Mouse (Mus musculus): Measurements from ENCODE around the gene Pde1c. TPM values are rescaled to one million over a fixed set of nuclear protein-coding genes. Genes with fewer than 3 reads are reported as not detected.

Pde1c gene
- total RNA-seq, 1 experiment from 2014 or later: 0.18 TPM

DNA sequence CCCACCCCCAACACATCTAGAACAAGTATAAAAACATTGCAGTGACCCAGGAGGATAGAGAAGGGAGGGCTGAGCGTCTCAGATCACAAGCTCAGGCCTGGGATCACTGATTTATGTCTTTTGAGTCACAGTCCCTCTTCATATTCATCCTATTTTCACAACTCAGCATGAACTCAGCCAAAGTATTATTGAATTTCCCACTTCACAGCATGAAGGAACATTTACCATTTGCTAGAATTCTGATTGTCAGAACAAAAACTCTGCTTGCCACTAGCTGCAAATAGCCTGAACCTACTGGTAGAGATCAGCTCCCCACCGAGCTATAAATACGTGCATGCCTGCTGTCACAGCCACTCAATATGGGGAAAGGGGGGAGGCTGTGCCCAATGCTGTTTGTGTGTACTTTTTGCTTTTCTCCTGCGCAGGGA lies 492.5 kb downstream of the Pde1c start:
- no peak for DNase-seq

DNA sequence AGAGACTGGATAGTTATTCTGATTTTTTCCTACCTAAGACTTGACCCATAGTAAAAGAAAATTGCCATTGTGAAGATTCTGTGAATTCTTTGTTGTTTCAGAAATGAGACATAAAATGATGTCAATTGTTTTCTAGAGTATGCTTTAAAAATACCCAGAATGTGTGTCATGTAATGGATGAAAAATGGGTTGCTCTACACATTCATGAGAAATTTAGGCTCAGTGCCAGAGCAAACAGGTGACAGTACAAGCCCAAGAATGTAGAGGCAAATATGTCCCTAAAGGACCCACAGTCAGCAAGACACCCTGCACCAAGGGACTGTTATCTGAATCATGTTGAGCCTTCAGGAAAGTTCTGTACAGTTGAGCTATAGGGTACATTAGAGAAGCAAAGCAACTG lies 500.4 kb downstream of the Pde1c start:
- no peak for DNase-seq

DNA sequence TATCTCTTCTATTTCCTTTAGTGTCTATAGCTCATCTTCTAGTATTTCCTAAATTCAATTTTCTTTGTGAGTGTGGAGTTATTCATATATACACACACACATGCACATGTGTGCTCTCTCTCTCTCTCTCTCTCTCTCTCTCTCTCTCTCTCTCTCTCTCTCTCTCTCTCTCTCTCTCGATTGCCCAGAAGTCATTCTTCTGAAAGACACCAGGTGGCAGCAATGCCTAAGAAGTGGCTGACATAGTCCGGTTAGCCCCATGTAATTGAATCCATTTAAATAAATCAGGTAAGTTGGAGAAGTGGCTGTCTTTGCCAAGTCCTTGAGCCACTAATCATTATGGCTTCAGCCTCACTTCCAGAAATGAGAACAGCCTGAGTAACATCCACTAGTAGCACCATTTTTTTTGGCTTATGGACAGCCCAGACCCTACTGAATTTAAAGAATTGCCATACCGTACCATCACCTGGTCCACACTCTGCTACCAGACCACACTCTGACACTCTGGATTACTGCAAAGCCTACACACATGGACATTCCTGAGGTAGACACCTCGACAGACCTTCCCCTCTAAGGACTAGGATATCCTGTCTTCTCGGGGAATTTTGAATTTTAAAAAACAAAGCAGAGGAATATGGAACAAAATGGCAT lies 502.1 kb downstream of the Pde1c start:
- peak; percentile 3 for DNase-seq

DNA sequence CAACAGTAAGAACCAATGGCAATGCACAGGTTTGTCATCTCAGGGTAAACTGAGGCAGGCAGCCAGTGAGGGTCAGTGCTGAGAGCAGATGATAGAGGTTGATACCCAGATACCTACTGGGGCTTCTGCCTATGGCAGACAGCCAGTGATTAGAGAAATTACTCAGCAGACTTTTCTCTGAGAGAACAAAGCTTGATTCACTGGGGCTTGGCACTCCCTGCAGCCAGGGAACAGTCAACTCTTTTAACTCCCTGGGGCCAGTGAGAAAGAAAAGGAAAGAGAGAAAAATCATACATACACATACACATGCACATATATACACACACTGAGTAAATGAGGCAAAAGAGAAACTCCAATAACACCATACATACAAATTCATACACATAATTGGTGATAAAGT lies 505.2 kb downstream of the Pde1c start:
- no peak for DNase-seq

- no peak for DNase-seq
Measured at GRCm38 (mm10) chr6:56049104-56049503, 519.8 kb downstream of the Pde1c start.

GRCm38 (mm10) chr6:56048580-56048979 lies 520.3 kb downstream of the Pde1c start:
- no peak for DNase-seq

GRCm38 (mm10) chr6:56044716-56045115 lies 524.2 kb downstream of the Pde1c start:
- DNase-seq: no peak

DNA sequence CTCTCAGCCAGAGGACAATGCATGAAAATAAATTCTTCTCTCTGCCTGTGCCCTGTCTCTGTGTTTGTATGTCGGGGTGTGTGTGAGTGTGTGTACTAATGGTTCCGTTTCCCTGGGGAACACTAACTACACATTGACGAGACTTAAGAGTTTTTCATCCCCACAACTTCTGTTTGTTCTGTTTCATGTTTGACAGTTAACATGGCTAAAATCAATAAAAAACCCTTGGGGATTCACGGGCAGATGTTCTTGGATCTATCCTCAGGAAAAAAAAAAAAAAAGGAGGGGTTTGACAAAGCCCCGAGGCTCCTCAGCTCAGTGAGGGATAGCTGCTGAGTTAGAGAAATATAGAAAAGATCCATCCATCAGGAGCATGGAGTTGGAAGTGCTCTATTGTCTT lies 524.6 kb downstream of the Pde1c start:
- no peak for DNase-seq

GRCm38 (mm10) chr6:56039476-56040055 lies 529.3 kb downstream of the Pde1c start:
- DNase-seq: no peak

- DNase-seq: no peak
Measured at GRCm38 (mm10) chr6:56035054-56035453, 533.8 kb downstream of the Pde1c start.

- DNase-seq: no peak
Measured at GRCm38 (mm10) chr6:56032231-56032630, 536.7 kb downstream of the Pde1c start.

- DNase-seq: no peak
Measured at GRCm38 (mm10) chr6:56029986-56030385, 538.9 kb downstream of the Pde1c start.

DNA sequence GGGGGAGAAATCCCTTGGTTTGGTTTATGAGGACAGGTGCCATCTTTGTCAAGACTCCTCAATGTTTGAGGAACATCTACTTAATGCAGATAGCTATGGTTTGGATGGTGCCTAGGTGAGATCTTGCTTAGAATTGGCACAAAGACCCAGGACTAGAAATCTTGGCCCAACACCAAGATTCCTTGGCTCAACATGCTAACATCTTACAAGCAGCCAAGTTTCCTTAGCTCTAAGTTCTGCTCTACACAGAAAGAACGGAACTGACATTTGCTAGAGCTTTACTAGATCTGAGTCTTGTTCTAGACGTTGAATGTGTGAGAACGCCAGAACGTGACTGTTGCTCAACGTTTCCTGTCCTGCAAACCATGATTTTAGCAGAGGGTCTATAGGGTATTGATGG lies 540.9 kb downstream of the Pde1c start:
- no peak for DNase-seq

DNA sequence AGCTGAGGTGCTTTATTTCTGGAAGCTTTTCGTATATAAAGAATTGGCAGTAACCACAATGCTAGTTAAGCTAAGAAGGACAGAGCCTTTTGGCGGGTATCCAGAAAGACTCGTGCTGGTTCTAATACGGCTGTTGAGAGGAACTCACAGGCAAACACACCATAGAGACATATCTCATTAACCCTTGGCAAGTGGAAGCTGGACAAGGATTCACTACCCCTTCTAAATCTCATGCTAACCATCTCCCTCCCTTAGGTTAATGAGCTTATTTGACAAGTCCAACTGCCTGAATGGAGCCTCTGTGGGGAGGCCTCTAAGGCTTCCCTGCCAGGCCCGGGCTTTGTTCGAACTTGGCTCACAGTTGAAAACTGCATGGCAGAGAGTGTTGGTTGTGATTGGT lies 541.6 kb downstream of the Pde1c start:
- DNase-seq: no peak

- DNase-seq: peak; percentile 9
Measured at GRCm38 (mm10) chr6:56025533-56025932, 543.4 kb downstream of the Pde1c start.

Small RNAs within 50 kb of the gene (microRNA-seq; reads per million reads assigned to microRNA genes)
- 0 reads per million in 2 experiments for gene Gm44413

Other genes starting within 250 kb of the Pde1c start
- 24.1 and 28.7 TPM in 2 replicates for gene Lsm5, start 135.6 kb upstream of the Pde1c start, total RNA-seq (2021)
- gene Avl9, start 145.8 kb upstream of the Pde1c start, total RNA-seq (2021): 26.8 and 31.1 TPM in 2 replicates
- gene Kbtbd2, start 228.7 kb upstream of the Pde1c start, total RNA-seq (2021): 36.3 and 36.9 TPM in 2 replicates